Mouse (Mus musculus) ES-E14 (cell line): ENCODE measurements around the gene Copb1. TPM values are rescaled to one million over a fixed set of nuclear protein-coding genes. Genes with fewer than 3 reads are reported as not detected.

Experiments used
- DNase-seq: peaks from one replicate; pipeline ENCODE4 v3.0.0-alpha.2; 2013; ENCODE audit warnings: low read depth, low spot score
- H3K27ac ChIP-seq: 2 replicates; pipeline ENCODE4 v1.5.1; 2012; ENCODE audit warnings: low read depth, mild to moderate bottlenecking, low read length, moderate library complexity, mixed read lengths; ENCODE audit not compliant: poor library complexity, insufficient read depth, severe bottlenecking
- H3K36me3 ChIP-seq: 2 replicates; pipeline ENCODE4 v1.6.1; 2012; ENCODE audit warnings: mild to moderate bottlenecking, low read length, moderate library complexity, mixed read lengths; ENCODE audit not compliant: control insufficient read depth, poor library complexity, insufficient read depth, severe bottlenecking
- H3K4me1 ChIP-seq, 2 experiments: fragments of 150-350 bp in 1 of 2; sonication (generic) in 1 of 2; 2 replicates each; pipeline ENCODE4 v1.6.1; 2012; ENCODE audit warnings: low read length in 2 of 2, mild to moderate bottlenecking in 1 of 2, mixed read lengths in 1 of 2; ENCODE audit not compliant: control insufficient read depth in 2 of 2, insufficient read depth in 2 of 2, poor library complexity in 1 of 2
- H3K4me3 ChIP-seq, 2 experiments: fragments of 150-350 bp in 1 of 2; sonication (generic) in 1 of 2; 2 replicates each; pipeline ENCODE4 v1.5.1; 2012; ENCODE audit warnings: low read length in 2 of 2, low read depth in 1 of 2, mild to moderate bottlenecking in 1 of 2, mixed read lengths in 1 of 2; ENCODE audit not compliant: insufficient read depth in 1 of 2, poor library complexity in 1 of 2, severe bottlenecking in 1 of 2
- H3K9ac ChIP-seq: 2 replicates; pipeline ENCODE4 v1.6.1; 2012; ENCODE audit warnings: low read depth, mild to moderate bottlenecking, low read length, mixed read lengths; ENCODE audit not compliant: poor library complexity, insufficient read depth, severe bottlenecking
- H3K9me3 ChIP-seq: fragments of 150-350 bp; sonication (generic); 2 replicates; pipeline ENCODE4 v1.6.1; 2012; ENCODE audit warnings: low read depth, mild to moderate bottlenecking, low read length; ENCODE audit not compliant: control insufficient read depth, insufficient read depth
- CHD2 ChIP-seq: IDR thresholded peaks from 2 replicates; pipeline ENCODE4 v1.6.1; 2014; ENCODE audit warnings: mild to moderate bottlenecking, low read depth, low read length, inconsistent platforms
- HCFC1 ChIP-seq: IDR thresholded peaks from 2 replicates; pipeline ENCODE4 v1.6.1; 2012; ENCODE audit warnings: low read length, inconsistent platforms, borderline replicate concordance; ENCODE audit not compliant: insufficient read depth
- MAFK ChIP-seq: IDR thresholded peaks from 2 replicates; pipeline ENCODE4 v1.6.1; 2014; ENCODE audit warnings: mild to moderate bottlenecking, low read depth, low read length, inconsistent platforms; ENCODE audit not compliant: insufficient read depth
- ZC3H11A ChIP-seq: IDR thresholded peaks from 2 replicates; pipeline ENCODE4 v1.6.1; 2012; ENCODE audit warnings: low read depth, mild to moderate bottlenecking, inconsistent platforms, low read length, borderline replicate concordance
- ZNF384 ChIP-seq: IDR thresholded peaks from 2 replicates; pipeline ENCODE4 v1.6.1; 2012; ENCODE audit warnings: low read depth, low read length, inconsistent platforms
- in situ Hi-C, 2 experiments: fragments of 600-800 bp; cut with MboI; formaldehyde crosslinking; loops; one replicate each; pipeline ENCODE4 v1.15.1; 2025; ENCODE audit warnings: low sequenced_read_pairs in 2 of 2, inconsistent platforms in 1 of 2; ENCODE audit not compliant: unreplicated experiment in 2 of 2
- total RNA-seq: library from RNA; depleted of rRNA; stranded (reverse); fragments of 300-350 nt; gene quantifications from 2 replicates; pipeline ENCODE4 v1.2.3, GENCODE M21; 2012

Copb1 gene
- total RNA-seq, 1 experiment, result 59.1 TPM

DNA sequence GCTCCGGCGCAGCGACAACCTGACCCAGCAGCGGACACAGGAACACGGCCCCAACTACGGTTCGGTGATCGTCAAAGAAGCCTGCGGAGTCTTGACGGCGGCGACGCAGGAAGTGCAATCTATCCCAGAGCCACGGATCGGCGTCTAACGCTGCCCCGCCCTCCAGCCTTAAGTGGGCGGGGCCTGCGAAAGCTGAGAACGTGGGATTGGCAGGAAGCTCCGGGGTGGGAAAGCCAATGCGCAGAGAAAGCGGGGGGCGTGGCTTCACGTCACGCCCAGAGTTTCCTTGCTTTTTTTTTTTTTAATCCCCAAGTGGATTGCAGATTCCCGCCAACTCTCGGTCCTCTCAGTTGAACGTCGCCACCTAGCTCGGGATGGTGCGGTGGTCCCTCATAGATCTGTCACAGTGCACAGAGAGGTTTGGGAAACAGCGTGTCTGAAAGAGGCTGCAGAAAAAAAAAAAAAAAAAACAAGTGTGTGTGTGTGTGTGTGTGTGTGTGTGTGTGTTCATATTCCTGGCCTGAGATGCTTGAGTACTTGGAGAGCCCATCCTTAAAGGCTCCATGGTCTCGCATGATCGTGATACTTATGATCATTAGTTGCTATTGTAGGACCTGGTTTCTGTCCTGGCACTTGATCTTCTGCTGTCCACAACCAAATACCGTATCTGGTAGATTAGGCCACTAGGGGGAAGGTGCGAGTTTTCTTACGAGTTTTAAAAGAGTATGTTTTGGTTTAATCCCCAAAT lies 21.7 kb upstream of the Copb1 start, which contains the start of gene Psma1:
Gene Psma1 (minus strand): TSS at position 114 of the 748 bp plus-strand sequence.
- Histone ChIP-seq H3K9me3 (no peaks in the 10 kb centered on the region), H3K4me1 (peaks cover 0 to 8% of the 10 kb centered on the region in 2 experiments; a peak in 1 of 4 replicates), H3K9ac (peak within 1 kb of the TSS; percentile 96), H3K27ac (peak within 1 kb of the TSS; percentile 37; the same call in 1 of the 2 replicates), H3K4me3 (peak within 1 kb of the TSS; percentile 87 to 96), H3K36me3 (peaks cover 3% of the 10 kb centered on the region; the same call in 1 of the 2 replicates)
- in situ Hi-C loops, result no loop called here
- peak; percentile 84 for TF ChIP-seq HCFC1
- TF ChIP-seq MAFK, result peak; percentile 7; the same call in 1 of the 2 replicates
- TF ChIP-seq ZC3H11A, result no peak
- TF ChIP-seq ZNF384, result peak; percentile 99
- peak; percentile 99 for DNase-seq

DNA sequence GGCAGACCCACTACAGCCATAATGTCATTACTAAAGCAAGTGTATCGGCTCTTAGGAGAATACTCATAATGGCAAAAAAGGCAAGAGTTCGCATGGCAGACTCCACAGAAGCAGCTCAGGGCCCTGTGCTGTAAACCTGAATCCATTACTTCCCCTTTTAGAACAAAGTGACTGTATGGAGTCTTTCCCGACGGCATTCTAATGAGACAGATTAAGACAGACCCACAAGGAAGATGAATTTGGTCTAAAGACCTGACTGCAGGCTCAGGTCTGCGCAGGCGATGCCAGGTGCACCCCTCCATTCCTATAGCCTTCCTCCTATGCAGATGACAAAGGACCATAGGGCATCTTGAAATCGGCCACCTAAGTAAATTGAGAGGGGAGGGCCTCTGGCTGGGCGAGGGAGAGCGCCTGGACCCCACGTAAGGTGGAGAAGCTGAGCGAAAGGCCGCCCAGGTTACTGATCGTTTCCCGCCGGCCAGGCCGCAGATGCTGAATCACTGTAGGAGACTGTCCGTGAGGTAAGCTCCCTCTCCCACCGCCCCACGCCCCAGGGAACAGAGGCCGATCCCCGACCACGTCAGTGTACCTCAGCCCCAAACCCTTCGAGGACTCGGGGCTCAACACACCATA lies 21.0 kb upstream of the Copb1 start:
- in situ Hi-C loops, result no loop called here
- Histone ChIP-seq H3K4me1 (peaks cover 0 to 8% of the 10 kb centered on the region in 2 experiments; a peak in 1 of 4 replicates), H3K4me3 (peak overlapping the region; percentile 87 to 96), H3K27ac (peak overlapping the region; percentile 37; the same call in 1 of the 2 replicates), H3K36me3 (peaks cover 4% of the 10 kb centered on the region; the same call in 1 of the 2 replicates), H3K9me3 (no peaks in the 10 kb centered on the region), H3K9ac (peak overlapping the region; percentile 96)
- no peak for DNase-seq
- no peak for TF ChIP-seq ZNF384
- TF ChIP-seq HCFC1, result no peak
- TF ChIP-seq CHD2, result no peak
- no peak for TF ChIP-seq ZC3H11A
- 0 out of 2 replicates have a peak, but pooled peaks have one; percentile 1 for TF ChIP-seq MAFK

- TF ChIP-seq ZC3H11A, result no peak
- no peak for TF ChIP-seq CHD2
- no peak for TF ChIP-seq HCFC1
- no peak for TF ChIP-seq MAFK
- no peak for TF ChIP-seq ZNF384
- in situ Hi-C loops, result no loop called here
- H3K4me3 ChIP-seq, result no peak overlapping the region
- H3K9ac ChIP-seq, result no peak overlapping the region
- H3K9me3 ChIP-seq, result peaks cover 2% of the 10 kb centered on the region; the same call in 1 of the 2 replicates
- DNase-seq, result no peak
- H3K27ac ChIP-seq, result no peak overlapping the region
- H3K36me3 ChIP-seq, result peaks cover 24% of the 10 kb centered on the region
- no peaks in the 10 kb centered on the region for H3K4me1 ChIP-seq
Measured at GRCm38 (mm10) chr7:114268446-114268845, 13.9 kb upstream of the Copb1 start.

- TF ChIP-seq MAFK (no peak), CHD2 (no peak), HCFC1 (no peak)
- H3K27ac ChIP-seq, result no peak overlapping the region
- in situ Hi-C loops, result no loop called here
- no peak overlapping the region for H3K9ac ChIP-seq
- H3K4me3 ChIP-seq, result no peak overlapping the region
- no peak for DNase-seq
- no peaks in the 10 kb centered on the region for H3K4me1 ChIP-seq
- H3K36me3 ChIP-seq, result peaks cover 4% of the 10 kb centered on the region
- H3K9me3 ChIP-seq, result no peaks in the 10 kb centered on the region
Measured at GRCm38 (mm10) chr7:114251684-114252083, 2.8 kb downstream of the Copb1 start.
